Mouse (Mus musculus): ENCODE data around the gene Rtn4r.
"Not testable (repeated sequence)": the region's sequence is repeated elsewhere in the genome, so short reads cannot be mapped to it uniquely, and the experiment has no call there.

The Rtn4r gene

DNA sequence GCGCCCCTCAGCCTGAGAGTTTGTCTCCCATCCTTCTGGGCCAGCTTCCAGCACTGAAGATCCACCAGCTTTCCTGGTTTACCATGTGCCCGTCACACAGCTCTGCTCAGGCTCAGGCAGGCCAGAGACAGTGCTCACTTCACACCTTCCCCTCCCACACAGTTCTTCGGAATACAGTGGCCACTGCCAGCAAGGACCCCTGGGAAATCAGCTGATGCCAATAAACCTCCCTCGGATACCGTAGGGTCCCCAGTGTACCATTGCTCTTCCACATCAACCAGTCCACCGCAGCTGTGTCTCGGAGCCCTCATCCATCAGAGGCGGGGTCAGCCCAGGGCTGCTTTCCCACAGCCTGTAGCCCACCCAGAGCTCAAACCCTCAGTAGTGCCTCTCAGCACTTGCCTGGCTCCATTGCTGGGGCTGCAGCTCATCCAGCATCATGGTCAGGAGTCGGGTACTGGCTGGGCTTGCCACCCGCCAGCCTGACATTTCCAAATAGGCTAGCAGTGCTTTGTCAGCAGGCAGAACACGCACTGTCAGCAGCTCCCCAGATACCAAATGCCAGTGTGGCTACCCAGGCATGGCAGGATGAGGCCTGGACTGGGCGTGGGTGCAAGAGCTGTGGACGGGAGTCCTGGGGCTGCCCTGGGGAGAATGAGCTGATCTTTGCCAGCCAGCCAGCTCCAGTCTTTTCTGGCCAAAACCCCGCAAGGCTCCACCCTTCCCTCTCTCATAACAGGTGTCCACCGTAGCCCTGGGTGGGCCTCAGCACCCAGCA is 67.0 kb downstream of the Rtn4r start:
- DNase-seq (ENCODE audit: low read depth, low spot score), result no peak

DNA sequence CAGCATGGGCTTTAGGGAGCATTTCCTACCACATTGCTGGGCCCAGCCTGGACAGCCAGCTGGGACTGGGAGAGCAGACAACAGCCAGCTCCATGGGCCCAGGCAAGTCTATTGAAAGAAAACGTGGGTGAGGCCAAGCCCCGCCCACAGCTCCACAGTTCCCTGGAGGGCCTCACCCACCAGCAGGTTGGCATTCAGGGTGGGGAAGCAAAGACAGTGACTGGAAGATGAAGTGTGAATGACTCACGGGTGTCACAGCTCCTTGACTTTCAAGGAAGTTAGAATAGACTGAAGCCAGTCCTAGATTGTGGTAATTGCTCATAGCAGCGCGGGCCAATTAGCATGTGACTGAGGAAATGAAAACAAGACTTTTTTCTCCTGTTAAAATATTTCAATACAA is 67.6 kb downstream of the Rtn4r start:
- no peak for DNase-seq (ENCODE audit: low read depth, low spot score)

DNA sequence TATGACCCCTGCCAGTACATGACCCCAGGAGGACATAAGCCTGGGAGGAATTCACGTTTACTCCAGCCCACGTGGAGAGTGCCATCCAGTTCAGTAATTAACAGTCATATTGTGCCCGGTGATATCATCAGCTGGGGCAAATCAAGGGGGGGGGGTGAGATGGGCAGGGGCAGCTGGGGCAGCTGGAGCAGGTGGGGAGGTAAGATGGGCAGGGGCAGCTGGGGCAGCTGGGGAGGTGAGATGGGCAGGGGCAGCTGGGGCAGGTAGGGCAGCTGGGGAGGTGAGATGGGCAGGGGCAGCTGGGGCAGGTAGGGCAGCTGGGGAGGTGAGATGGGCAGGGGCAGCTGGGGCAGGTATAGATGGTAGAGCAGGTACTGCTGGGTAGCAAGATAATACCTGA is 68.1 kb downstream of the Rtn4r start:
- DNase-seq (ENCODE audit: low read depth, low spot score), result not testable (repeated sequence)

DNA sequence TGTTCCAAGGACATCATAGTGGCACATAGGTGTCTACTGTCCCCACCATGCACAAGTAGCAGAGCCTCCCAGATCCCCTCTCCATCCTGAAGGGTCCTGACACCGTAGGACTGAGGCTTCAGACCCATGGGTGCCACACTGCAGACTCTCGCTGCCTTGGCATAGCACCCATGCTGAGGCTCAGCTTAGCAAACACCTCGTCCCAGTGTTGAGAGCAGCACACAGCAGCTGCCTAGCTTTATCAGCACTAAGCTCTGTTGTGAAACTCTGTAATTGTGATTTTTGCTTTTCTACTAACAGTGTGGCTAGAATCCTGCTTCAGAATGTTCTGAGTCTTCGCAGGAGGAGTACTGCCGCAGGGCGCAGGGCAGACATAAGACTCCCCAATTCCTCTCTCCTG is 70.4 kb downstream of the Rtn4r start:
- DNase-seq (ENCODE audit: low read depth, low spot score), result no peak

DNA sequence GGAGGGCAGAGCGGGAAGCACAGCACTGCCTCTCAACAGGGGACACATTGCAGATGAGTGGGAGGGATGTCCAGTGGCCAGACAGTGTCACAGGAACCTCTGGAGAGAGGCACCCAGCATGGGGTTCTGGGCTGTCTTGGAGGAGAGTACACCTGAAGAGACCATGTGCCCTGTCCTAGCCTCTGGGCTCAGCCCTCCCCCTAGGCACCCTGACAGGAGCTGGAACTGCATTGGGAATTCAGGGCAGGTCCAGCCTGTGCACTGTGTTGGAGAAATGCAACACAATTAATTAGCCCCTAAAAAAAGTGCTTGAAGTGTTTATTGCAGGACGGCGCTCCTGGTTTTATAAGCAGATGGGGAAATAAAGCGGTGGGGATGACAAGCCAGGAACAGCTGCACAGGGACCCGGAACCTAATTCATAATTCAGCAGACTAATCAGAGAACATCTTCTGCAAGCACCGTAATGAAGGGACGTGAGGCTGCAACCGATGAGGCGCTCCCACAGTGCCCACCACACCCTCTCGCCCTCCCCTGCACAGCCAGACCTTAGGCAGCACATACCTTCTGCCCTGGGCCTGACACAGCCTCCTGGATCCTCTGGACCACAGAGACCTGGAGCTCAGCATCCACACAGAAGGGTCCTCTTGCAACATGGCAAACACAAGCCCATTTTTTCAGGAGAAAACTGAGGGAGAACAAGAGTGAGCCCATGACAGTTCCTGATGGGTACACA is 71.1 kb downstream of the Rtn4r start:
- no peak for DNase-seq (ENCODE audit: low read depth, low spot score)

DNA sequence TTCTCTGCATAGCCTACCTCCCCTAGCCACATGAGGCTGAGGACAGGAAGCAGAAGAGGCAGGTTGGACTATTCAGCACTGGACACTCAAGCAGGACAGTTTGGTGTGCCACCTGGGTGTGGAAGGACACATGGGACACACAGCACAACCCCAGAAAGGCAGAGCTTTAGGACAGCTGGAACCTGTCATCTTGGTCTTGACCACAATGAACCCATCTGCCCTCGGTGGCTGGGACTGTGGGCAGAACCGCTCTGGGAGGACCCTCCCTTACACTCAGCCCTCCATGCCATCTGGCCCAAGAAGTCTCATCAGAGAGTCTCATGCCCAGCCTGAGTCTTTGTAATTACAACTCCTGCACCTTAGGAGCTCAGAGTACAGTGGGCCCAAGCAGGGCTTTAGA is 72.6 kb downstream of the Rtn4r start:
- DNase-seq (ENCODE audit: low read depth, low spot score), result no peak

DNA sequence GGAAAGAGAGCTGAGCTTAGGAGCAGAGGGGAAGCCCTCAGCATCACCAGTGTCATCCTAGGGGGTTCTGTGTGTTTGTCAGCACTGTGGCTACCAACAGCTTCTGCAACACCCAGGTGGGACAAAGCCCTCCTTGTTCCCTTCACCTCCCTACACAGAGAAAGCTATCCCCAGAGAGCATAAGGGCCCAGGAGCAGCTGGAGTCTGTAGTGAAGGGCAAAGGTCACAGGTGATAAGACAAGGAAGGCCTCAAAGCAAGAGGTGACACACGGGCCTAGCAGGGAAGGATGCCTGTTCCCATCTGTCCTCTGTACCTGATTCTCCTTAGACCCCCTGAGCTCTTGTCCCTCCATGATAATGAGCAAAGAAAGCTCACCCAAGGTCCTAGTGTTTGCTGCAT is 74.2 kb downstream of the Rtn4r start:
- no peak for DNase-seq (ENCODE audit: low read depth, low spot score)
